8 mouse cellular contexts compared by ENCODE assay signal in genomic region chr3:40523371-40523783, GRCm38 (mm10). TPM values are rescaled to one million over a fixed set of nuclear protein-coding genes. Genes with fewer than 3 reads are reported as not detected.
DNase-seq lines count a peak whose midpoint lies in the region; ATAC-seq and TF ChIP-seq lines count a peak whose summit lies in the region.

No protein-coding gene starts in this region.

- no peaks in the 10 kb centered on the region for H3K4me1 ChIP-seq in hindbrain, embryonic 11.5 days (replicated peaks; ENCODE audit: control insufficient read depth, insufficient read depth, low read length)
- no peaks in the 10 kb centered on the region for H3K4me1 ChIP-seq in midbrain, embryonic 11.5 days (ENCODE audit: control insufficient read depth, insufficient read depth, low read length)

- no peak overlapping the region for H3K27ac ChIP-seq in layer of hippocampus, adult 2 months
- H3K27ac ChIP-seq in hindbrain, embryonic 11.5 days (ENCODE audit: low read depth, low read length), result no peak overlapping the region
- H3K27ac ChIP-seq in midbrain, embryonic 11.5 days (ENCODE audit: low read depth, low read length), result no peak overlapping the region

- H3K27me3 ChIP-seq in hindbrain, embryonic 11.5 days (ENCODE audit: control insufficient read depth, insufficient read depth, low read length), result no peaks in the 10 kb centered on the region
- 0 out of 2 replicates have a peak, but pooled peaks cover 2% of the 10 kb centered on the region for H3K27me3 ChIP-seq in midbrain, embryonic 11.5 days (ENCODE audit: control insufficient read depth, insufficient read depth, low read length)

- WGBS in hindbrain, embryonic 11.5 days, result 13% methylated on average over 7 of the region's 7 CpGs
- WGBS in midbrain, embryonic 11.5 days, result 19% methylated on average over 7 of the region's 7 CpGs

- no peaks in the 10 kb centered on the region for H3K36me3 ChIP-seq in hindbrain, embryonic 11.5 days (ENCODE audit: control insufficient read depth, insufficient read depth, low read length)
- H3K36me3 ChIP-seq in midbrain, embryonic 11.5 days (ENCODE audit: control insufficient read depth, insufficient read depth, low read length), result no peaks in the 10 kb centered on the region

- no peak for DNase-seq in layer of hippocampus, adult 2 months (ENCODE audit: low spot score in 2 of 2)
- no peak for DNase-seq in layer of hippocampus, adult 9-11 months
- peak; percentile 45 for DNase-seq in brain, adult 2 months (ENCODE audit: low read depth, low spot score)
- peak; percentile 71 for DNase-seq in hindbrain, embryonic 11.5 days (ENCODE audit: low spot score)
- DNase-seq in midbrain, embryonic 11.5 days (ENCODE audit: low spot score, missing footprints), result peak; percentile 91
- no peak for DNase-seq in urinary bladder, postnatal 10 days (ENCODE audit: low spot score)
- no peak for DNase-seq in left cerebral cortex, adult 8-10 months (ENCODE audit: low spot score in 2 of 2)
- DNase-seq in right cerebral cortex, postnatal 25 days, result no peak

- H3K9ac ChIP-seq in hindbrain, embryonic 11.5 days (ENCODE audit: low read depth, low read length), result no peak overlapping the region
- no peak overlapping the region for H3K9ac ChIP-seq in midbrain, embryonic 11.5 days (ENCODE audit: low read length)

- no peaks in the 10 kb centered on the region for H3K9me3 ChIP-seq in hindbrain, embryonic 11.5 days (ENCODE audit: control insufficient read depth, low read length)
- H3K9me3 ChIP-seq in midbrain, embryonic 11.5 days (ENCODE audit: control insufficient read depth, low read length), result no peaks in the 10 kb centered on the region

- H3K4me2 ChIP-seq in hindbrain, embryonic 11.5 days (replicated peaks; ENCODE audit: low read depth, low read length), result no peak overlapping the region
- no peak overlapping the region; the same call in 1 of the 2 replicates for H3K4me2 ChIP-seq in midbrain, embryonic 11.5 days

- H3K4me3 ChIP-seq in layer of hippocampus, adult 2 months, result no peak overlapping the region
- H3K4me3 ChIP-seq in hindbrain, embryonic 11.5 days (ENCODE audit: low read depth, low read length), result no peak overlapping the region
- no peak overlapping the region for H3K4me3 ChIP-seq in midbrain, embryonic 11.5 days (ENCODE audit: low read depth, low read length)

- ATAC-seq in hindbrain, embryonic 11.5 days (ENCODE audit: low FRiP score), result no peak; the same call in 1 of the 2 replicates
- peak; percentile 58; the same call in 1 of the 2 replicates for ATAC-seq in midbrain, embryonic 11.5 days (ENCODE audit: low FRiP score)

- TF ChIP-seq CTCF in layer of hippocampus, adult 2 months (conservative IDR thresholded peaks at IDR 0.05), result peak; percentile 77

RNA-seq across cellular contexts. Expression of gene Intu, which starts 7.7 kb away (rescaled TPM):
- 1 to 10 TPM; 5.1 to 7.3 TPM for total RNA-seq in layer of hippocampus, adult 2 months (2021)
- 8.5 and 9.1 TPM in 2 replicates for polyA plus RNA-seq in hindbrain, embryonic 11.5 days (2014; fragmentation: Nextera tagmentation; extraction: Ambion mirVana)
- 7.8 and 9.9 TPM in 2 replicates for polyA plus RNA-seq in midbrain, embryonic 11.5 days (2014; fragmentation: Nextera tagmentation; extraction: Ambion mirVana)
- 1 to 10 TPM; 6.3 to 7.6 (median 6.9) TPM for total RNA-seq in left cerebral cortex, adult 8-10 months (2022)

Comparison
In these comparisons a context has a peak if more than half of its experiments do, and no peak if none do; other contexts are left out.
1. DNase-seq: peak in brain, adult 2 months (single experiment), hindbrain, embryonic 11.5 days (single experiment) and midbrain, embryonic 11.5 days (single experiment); none in layer of hippocampus, adult 2 months (0 of 2), layer of hippocampus, adult 9-11 months (single experiment), urinary bladder, postnatal 10 days (single experiment), left cerebral cortex, adult 8-10 months (0 of 2) and right cerebral cortex, postnatal 25 days (single experiment).